Mouse (Mus musculus): ENCODE measurements around the gene Fnip2. TPM values are rescaled to one million over a fixed set of nuclear protein-coding genes. Genes with fewer than 3 reads are reported as not detected.

Gene Fnip2
- polyA plus RNA-seq, 1 experiment from 2014 or later = 9.9 TPM

DNA sequence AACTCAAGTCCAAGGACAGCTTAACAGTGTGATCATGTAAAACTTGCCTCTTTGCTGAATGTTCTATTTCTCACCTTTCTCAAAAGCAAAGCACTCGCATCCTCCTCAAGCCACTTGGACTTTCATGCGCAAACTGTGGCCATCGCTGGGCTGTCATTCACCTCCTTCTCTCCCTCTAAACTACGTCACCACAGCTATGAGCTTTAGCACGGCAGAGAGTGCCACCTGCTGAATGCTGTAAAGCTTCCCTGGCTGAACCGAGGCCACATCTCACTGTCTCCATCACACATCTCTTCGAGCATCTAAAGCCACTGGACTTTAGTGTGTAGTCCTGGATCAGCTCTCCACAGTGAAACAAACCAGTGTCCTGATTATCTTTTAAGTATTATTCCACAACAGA lies 72.4 kb downstream of the Fnip2 start:
- ATAC-seq (ENCODE audit: low FRiP score) (peak; percentile 48; the same call in 1 of the 2 replicates), DNase-seq (ENCODE audit: low spot score) (no peak)
- Histone ChIP-seq H3K4me1 (replicated peaks; ENCODE audit: control insufficient read depth, insufficient read depth, low read length) (no peaks in the 10 kb centered on the region), H3K9me3 (ENCODE audit: control insufficient read depth, low read length) (no peaks in the 10 kb centered on the region), H3K27me3 (ENCODE audit: control insufficient read depth, insufficient read depth, low read length) (no peaks in the 10 kb centered on the region), H3K4me3 (replicated peaks; ENCODE audit: low read length) (no peak overlapping the region), H3K27ac (no peak overlapping the region), H3K9ac (no peak overlapping the region), H3K36me3 (replicated peaks; ENCODE audit: control insufficient read depth, insufficient read depth) (peaks cover 39% of the 10 kb centered on the region), H3K4me2 (replicated peaks) (no peak overlapping the region)
- WGBS = 81% methylated on average over 7 of the region's 7 CpGs

- H3K27me3 ChIP-seq (ENCODE audit: control insufficient read depth, insufficient read depth, low read length) = no peaks in the 10 kb centered on the region
- peaks cover 30% of the 10 kb centered on the region for H3K36me3 ChIP-seq (replicated peaks; ENCODE audit: control insufficient read depth, insufficient read depth)
- no peaks in the 10 kb centered on the region for H3K9me3 ChIP-seq (ENCODE audit: control insufficient read depth, low read length)
- H3K4me2 ChIP-seq (replicated peaks) = no peak overlapping the region
- ATAC-seq (ENCODE audit: low FRiP score) = no peak
- WGBS = 77% methylated on average over 8 of the region's 8 CpGs
- no peak overlapping the region for H3K27ac ChIP-seq
- H3K4me3 ChIP-seq (replicated peaks; ENCODE audit: low read length) = no peak overlapping the region
- DNase-seq (ENCODE audit: low spot score) = no peak
- H3K9ac ChIP-seq = no peak overlapping the region
- no peaks in the 10 kb centered on the region for H3K4me1 ChIP-seq (replicated peaks; ENCODE audit: control insufficient read depth, insufficient read depth, low read length)
Observed at GRCm38 (mm10) chr3:79494028-79494427, 73.6 kb downstream of the Fnip2 start.

DNA sequence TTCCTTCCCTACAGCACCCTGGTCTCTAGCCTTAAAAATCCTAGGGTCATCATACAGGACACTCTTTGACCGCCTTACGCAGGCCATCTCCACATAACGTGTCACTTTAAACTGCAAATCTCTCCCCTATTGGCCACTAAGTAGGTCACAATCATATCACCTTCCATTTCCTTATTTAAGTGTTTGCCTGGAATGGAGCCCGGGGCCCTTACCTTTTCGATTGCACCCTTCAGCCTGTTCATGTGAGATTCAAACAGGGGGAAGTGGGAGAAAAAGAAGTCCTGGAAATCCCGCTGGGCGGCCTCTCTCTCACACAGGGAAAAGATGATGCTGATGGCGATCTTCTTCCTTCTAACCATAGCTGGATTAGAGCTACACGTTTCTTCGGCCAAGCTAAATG lies 74.5 kb downstream of the Fnip2 start:
- Histone ChIP-seq H3K4me3 (replicated peaks; ENCODE audit: low read length) (no peak overlapping the region), H3K9me3 (ENCODE audit: control insufficient read depth, low read length) (no peaks in the 10 kb centered on the region), H3K27me3 (ENCODE audit: control insufficient read depth, insufficient read depth, low read length) (no peaks in the 10 kb centered on the region), H3K9ac (no peak overlapping the region), H3K4me1 (replicated peaks; ENCODE audit: control insufficient read depth, insufficient read depth, low read length) (no peaks in the 10 kb centered on the region), H3K27ac (no peak overlapping the region), H3K4me2 (replicated peaks) (no peak overlapping the region), H3K36me3 (replicated peaks; ENCODE audit: control insufficient read depth, insufficient read depth) (peaks cover 40% of the 10 kb centered on the region)
- ATAC-seq (ENCODE audit: low FRiP score) (no peak), DNase-seq (ENCODE audit: low spot score) (no peak)
- 98% methylated on average over 10 of the region's 10 CpGs for WGBS

GRCm38 (mm10) chr3:79491614-79492013 lies 76.0 kb downstream of the Fnip2 start:
- Histone ChIP-seq H3K9me3 (ENCODE audit: control insufficient read depth, low read length) (no peaks in the 10 kb centered on the region), H3K27ac (no peak overlapping the region), H3K4me3 (replicated peaks; ENCODE audit: low read length) (no peak overlapping the region), H3K27me3 (ENCODE audit: control insufficient read depth, insufficient read depth, low read length) (no peaks in the 10 kb centered on the region), H3K36me3 (replicated peaks; ENCODE audit: control insufficient read depth, insufficient read depth) (peaks cover 50% of the 10 kb centered on the region), H3K9ac (no peak overlapping the region), H3K4me1 (replicated peaks; ENCODE audit: control insufficient read depth, insufficient read depth, low read length) (no peaks in the 10 kb centered on the region), H3K4me2 (replicated peaks) (no peak overlapping the region)
- DNase-seq (ENCODE audit: low spot score) (no peak), ATAC-seq (ENCODE audit: low FRiP score) (no peak)
- WGBS = 87% methylated on average over 3 of the region's 3 CpGs

DNA sequence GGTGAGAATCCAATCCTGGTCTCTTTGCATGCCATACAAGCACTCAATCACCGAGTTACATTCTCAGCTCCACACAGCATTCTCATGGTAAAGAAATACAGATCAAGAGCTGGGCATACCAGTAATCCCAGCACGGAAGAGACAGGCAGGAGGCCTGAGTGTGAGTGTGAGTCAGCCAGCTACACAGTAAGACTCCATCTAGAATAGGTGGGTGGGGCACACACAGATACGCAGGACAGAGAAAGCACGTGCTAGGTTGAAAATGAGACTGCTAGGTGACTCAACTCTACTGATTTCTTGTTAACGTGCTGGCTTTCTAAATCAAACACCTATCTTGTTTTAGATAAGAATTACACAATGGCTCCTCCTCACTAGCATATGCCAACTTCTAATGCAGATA lies 77.5 kb downstream of the Fnip2 start:
- H3K4me3 ChIP-seq (replicated peaks; ENCODE audit: low read length) = no peak overlapping the region
- H3K4me1 ChIP-seq (replicated peaks; ENCODE audit: control insufficient read depth, insufficient read depth, low read length) = no peaks in the 10 kb centered on the region
- no peak overlapping the region for H3K27ac ChIP-seq
- no peak overlapping the region for H3K4me2 ChIP-seq (replicated peaks)
- H3K9ac ChIP-seq = no peak overlapping the region
- no peaks in the 10 kb centered on the region for H3K9me3 ChIP-seq (ENCODE audit: control insufficient read depth, low read length)
- no peak for DNase-seq (ENCODE audit: low spot score)
- no peaks in the 10 kb centered on the region for H3K27me3 ChIP-seq (ENCODE audit: control insufficient read depth, insufficient read depth, low read length)
- 97% methylated on average over 5 of the region's 5 CpGs for WGBS
- no peak for ATAC-seq (ENCODE audit: low FRiP score)
- H3K36me3 ChIP-seq (replicated peaks; ENCODE audit: control insufficient read depth, insufficient read depth) = peaks cover 51% of the 10 kb centered on the region

- H3K4me3 ChIP-seq (replicated peaks; ENCODE audit: low read length) = no peak overlapping the region
- 95% methylated on average over 7 of the region's 7 CpGs for WGBS
- no peaks in the 10 kb centered on the region for H3K27me3 ChIP-seq (ENCODE audit: control insufficient read depth, insufficient read depth, low read length)
- ATAC-seq (ENCODE audit: low FRiP score) (no peak), DNase-seq (ENCODE audit: low spot score) (no peak)
- no peak overlapping the region for H3K4me2 ChIP-seq (replicated peaks)
- H3K9ac ChIP-seq = no peak overlapping the region
- H3K4me1 ChIP-seq (replicated peaks; ENCODE audit: control insufficient read depth, insufficient read depth, low read length) = no peaks in the 10 kb centered on the region
- H3K27ac ChIP-seq = no peak overlapping the region
- H3K9me3 ChIP-seq (ENCODE audit: control insufficient read depth, low read length) = peaks cover 5% of the 10 kb centered on the region; the same call in 1 of the 2 replicates
- H3K36me3 ChIP-seq (replicated peaks; ENCODE audit: control insufficient read depth, insufficient read depth) = peaks cover 67% of the 10 kb centered on the region
Observed at GRCm38 (mm10) chr3:79488025-79488424, 79.6 kb downstream of the Fnip2 start.

- Histone ChIP-seq H3K4me3 (replicated peaks; ENCODE audit: low read length) (no peak overlapping the region), H3K27ac (no peak overlapping the region), H3K36me3 (replicated peaks; ENCODE audit: control insufficient read depth, insufficient read depth) (peaks cover 74% of the 10 kb centered on the region), H3K9me3 (ENCODE audit: control insufficient read depth, low read length) (peaks cover 5% of the 10 kb centered on the region; the same call in 1 of the 2 replicates), H3K4me1 (replicated peaks; ENCODE audit: control insufficient read depth, insufficient read depth, low read length) (no peaks in the 10 kb centered on the region), H3K9ac (no peak overlapping the region), H3K4me2 (replicated peaks) (no peak overlapping the region), H3K27me3 (ENCODE audit: control insufficient read depth, insufficient read depth, low read length) (no peaks in the 10 kb centered on the region)
- WGBS = 90% methylated on average over 16 of the region's 16 CpGs
- no peak for DNase-seq (ENCODE audit: low spot score)
- ATAC-seq (ENCODE audit: low FRiP score) = no peak
Observed at GRCm38 (mm10) chr3:79484286-79485063, 83.1 kb downstream of the Fnip2 start.

- Histone ChIP-seq H3K27me3 (ENCODE audit: control insufficient read depth, insufficient read depth, low read length) (no peaks in the 10 kb centered on the region), H3K4me2 (replicated peaks) (no peak overlapping the region), H3K4me3 (replicated peaks; ENCODE audit: low read length) (no peak overlapping the region), H3K4me1 (replicated peaks; ENCODE audit: control insufficient read depth, insufficient read depth, low read length) (peaks cover 12% of the 10 kb centered on the region), H3K36me3 (replicated peaks; ENCODE audit: control insufficient read depth, insufficient read depth) (peaks cover 64% of the 10 kb centered on the region), H3K27ac (no peak overlapping the region), H3K9me3 (ENCODE audit: control insufficient read depth, low read length) (peaks cover 5% of the 10 kb centered on the region; the same call in 1 of the 2 replicates), H3K9ac (no peak overlapping the region)
- DNase-seq (ENCODE audit: low spot score) = no peak
- WGBS = 84% methylated on average over 4 of the region's 4 CpGs
- ATAC-seq (ENCODE audit: low FRiP score) = no peak
Observed at GRCm38 (mm10) chr3:79478880-79479279, 88.7 kb downstream of the Fnip2 start.

DNA sequence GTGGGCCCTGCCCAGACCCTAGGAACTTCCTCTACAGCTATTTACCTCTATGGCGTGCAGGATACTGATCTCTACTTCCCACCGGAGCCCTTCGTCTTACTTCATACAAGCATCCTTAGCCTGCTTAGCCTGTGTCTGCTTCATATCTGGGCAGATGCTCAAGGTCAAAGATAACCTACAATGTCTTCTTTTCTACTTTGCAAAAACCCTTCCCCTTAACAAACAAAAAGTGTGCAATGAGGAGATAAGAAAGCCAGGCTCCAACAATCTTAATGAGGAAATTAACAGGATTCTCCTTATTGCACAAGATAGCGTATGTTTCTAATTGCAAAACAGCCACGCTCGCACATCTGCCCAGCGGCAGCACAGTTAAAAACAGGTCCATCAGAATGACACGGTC lies 89.2 kb downstream of the Fnip2 start:
- H3K27me3 ChIP-seq (ENCODE audit: control insufficient read depth, insufficient read depth, low read length) = no peaks in the 10 kb centered on the region
- H3K4me1 ChIP-seq (replicated peaks; ENCODE audit: control insufficient read depth, insufficient read depth, low read length) = peaks cover 12% of the 10 kb centered on the region
- peaks cover 59% of the 10 kb centered on the region for H3K36me3 ChIP-seq (replicated peaks; ENCODE audit: control insufficient read depth, insufficient read depth)
- WGBS = 87% methylated on average over 8 of the region's 8 CpGs
- no peak overlapping the region for H3K9ac ChIP-seq
- no peak overlapping the region for H3K4me3 ChIP-seq (replicated peaks; ENCODE audit: low read length)
- DNase-seq (ENCODE audit: low spot score) (no peak), ATAC-seq (ENCODE audit: low FRiP score) (no peak)
- H3K9me3 ChIP-seq (ENCODE audit: control insufficient read depth, low read length) = peaks cover 1% of the 10 kb centered on the region; the same call in 1 of the 2 replicates
- no peak overlapping the region for H3K27ac ChIP-seq
- H3K4me2 ChIP-seq (replicated peaks) = no peak overlapping the region

Data from hindbrain, embryonic 14.5 days (tissue).